Mouse (Mus musculus): ENCODE data around the gene Tars2. TPM values are rescaled to one million over a fixed set of nuclear protein-coding genes. Genes with fewer than 3 reads are reported as not detected.

The Tars2 gene
- polyA plus RNA-seq, 1 experiment: 34.3 TPM

- Histone ChIP-seq H3K36me3 (ENCODE audit: control insufficient read depth, insufficient read depth) (peaks cover 25% of the 10 kb centered on the region), H3K4me3 (no peak overlapping the region), H3K4me2 (ENCODE audit: low read depth) (no peak overlapping the region), H3ac (ENCODE audit: control insufficient read depth, insufficient read length) (no peak overlapping the region), H3K27me3 (ENCODE audit: control insufficient read depth, insufficient read depth, insufficient read length) (no peaks in the 10 kb centered on the region), H3K79me2 (ENCODE audit: control insufficient read depth, insufficient read depth) (no peaks in the 10 kb centered on the region)
- TF ChIP-seq E2F4 (IDR thresholded peaks at IDR 0.05; ENCODE audit: insufficient read depth) (no peak), MAX (IDR thresholded peaks at IDR 0.05; ENCODE audit: low read depth) (no peak), REST (IDR thresholded peaks at IDR 0.05; ENCODE audit: insufficient read depth, insufficient read length) (no peak), SRF (IDR thresholded peaks at IDR 0.05; ENCODE audit: control insufficient read depth, insufficient read length, low read depth) (no peak), TCF12 (IDR thresholded peaks at IDR 0.05; ENCODE audit: insufficient read depth, poor library complexity, severe bottlenecking) (no peak), MYOD1 (IDR thresholded peaks at IDR 0.05; ENCODE audit: control insufficient read depth in 1 of 3, insufficient read length in 2 of 3, low read depth in 2 of 3) (no peak), MYOG (IDR thresholded peaks at IDR 0.05; ENCODE audit: control insufficient read depth in 1 of 3, insufficient read depth in 1 of 3, insufficient read length in 2 of 3, low read depth in 2 of 3) (no peak), TCF3 (IDR thresholded peaks at IDR 0.05; ENCODE audit: insufficient read length, low read depth) (no peak), POLR2AphosphoS2 (IDR thresholded peaks at IDR 0.05; ENCODE audit: insufficient read length, low read depth) (no peak), CEBPB (IDR thresholded peaks at IDR 0.05; ENCODE audit: insufficient read depth, poor library complexity, severe bottlenecking) (no peak), POLR2A (IDR thresholded peaks at IDR 0.05; ENCODE audit: insufficient read length, low read depth) (no peak), USF1 (IDR thresholded peaks at IDR 0.05; ENCODE audit: low read depth) (no peak)
Measured at GRCm38 (mm10) chr3:95765534-95765933, 5.5 kb upstream of the Tars2 start.

- Histone ChIP-seq H3K27me3 (ENCODE audit: control insufficient read depth, insufficient read depth, insufficient read length) (no peaks in the 10 kb centered on the region), H3K4me3 (no peak overlapping the region), H3K79me2 (ENCODE audit: control insufficient read depth, insufficient read depth) (no peaks in the 10 kb centered on the region), H3ac (ENCODE audit: control insufficient read depth, insufficient read length) (no peak overlapping the region), H3K36me3 (ENCODE audit: control insufficient read depth, insufficient read depth) (peaks cover 21% of the 10 kb centered on the region), H3K4me2 (ENCODE audit: low read depth) (no peak overlapping the region)
- TF ChIP-seq POLR2A (IDR thresholded peaks at IDR 0.05; ENCODE audit: insufficient read length, low read depth) (no peak), CEBPB (IDR thresholded peaks at IDR 0.05; ENCODE audit: insufficient read depth, poor library complexity, severe bottlenecking) (no peak), SRF (IDR thresholded peaks at IDR 0.05; ENCODE audit: control insufficient read depth, insufficient read length, low read depth) (no peak), E2F4 (IDR thresholded peaks at IDR 0.05; ENCODE audit: insufficient read depth) (no peak), MYOG (IDR thresholded peaks at IDR 0.05; ENCODE audit: control insufficient read depth in 1 of 3, insufficient read depth in 1 of 3, insufficient read length in 2 of 3, low read depth in 2 of 3) (no peak), TCF12 (IDR thresholded peaks at IDR 0.05; ENCODE audit: insufficient read depth, poor library complexity, severe bottlenecking) (no peak), REST (IDR thresholded peaks at IDR 0.05; ENCODE audit: insufficient read depth, insufficient read length) (no peak), USF1 (IDR thresholded peaks at IDR 0.05; ENCODE audit: low read depth) (no peak), MAX (IDR thresholded peaks at IDR 0.05; ENCODE audit: low read depth) (no peak), POLR2AphosphoS2 (IDR thresholded peaks at IDR 0.05; ENCODE audit: insufficient read length, low read depth) (no peak), MYOD1 (IDR thresholded peaks at IDR 0.05; ENCODE audit: control insufficient read depth in 1 of 3, insufficient read length in 2 of 3, low read depth in 2 of 3) (no peak), TCF3 (IDR thresholded peaks at IDR 0.05; ENCODE audit: insufficient read length, low read depth) (no peak)
Measured at GRCm38 (mm10) chr3:95763811-95764210, 3.8 kb upstream of the Tars2 start.

- Histone ChIP-seq H3ac (ENCODE audit: control insufficient read depth, insufficient read length) (no peak overlapping the region), H3K27me3 (ENCODE audit: control insufficient read depth, insufficient read depth, insufficient read length) (no peaks in the 10 kb centered on the region), H3K4me2 (ENCODE audit: low read depth) (no peak overlapping the region), H3K36me3 (ENCODE audit: control insufficient read depth, insufficient read depth) (peaks cover 15% of the 10 kb centered on the region), H3K4me3 (no peak overlapping the region), H3K79me2 (ENCODE audit: control insufficient read depth, insufficient read depth) (no peaks in the 10 kb centered on the region)
- TF ChIP-seq E2F4 (IDR thresholded peaks at IDR 0.05; ENCODE audit: insufficient read depth) (no peak), SRF (IDR thresholded peaks at IDR 0.05; ENCODE audit: control insufficient read depth, insufficient read length, low read depth) (no peak), MAX (IDR thresholded peaks at IDR 0.05; ENCODE audit: low read depth) (no peak), POLR2AphosphoS2 (IDR thresholded peaks at IDR 0.05; ENCODE audit: insufficient read length, low read depth) (no peak), POLR2A (IDR thresholded peaks at IDR 0.05; ENCODE audit: insufficient read length, low read depth) (no peak), TCF3 (IDR thresholded peaks at IDR 0.05; ENCODE audit: insufficient read length, low read depth) (no peak), USF1 (IDR thresholded peaks at IDR 0.05; ENCODE audit: low read depth) (no peak), MYOG (IDR thresholded peaks at IDR 0.05; ENCODE audit: control insufficient read depth in 1 of 3, insufficient read depth in 1 of 3, insufficient read length in 2 of 3, low read depth in 2 of 3) (no peak)
Measured at GRCm38 (mm10) chr3:95762961-95763360, 3.0 kb upstream of the Tars2 start.

- TF ChIP-seq REST (IDR thresholded peaks at IDR 0.05; ENCODE audit: insufficient read depth, insufficient read length) (no peak), TCF12 (IDR thresholded peaks at IDR 0.05; ENCODE audit: insufficient read depth, poor library complexity, severe bottlenecking) (no peak), CEBPB (IDR thresholded peaks at IDR 0.05; ENCODE audit: insufficient read depth, poor library complexity, severe bottlenecking) (no peak), TCF3 (IDR thresholded peaks at IDR 0.05; ENCODE audit: insufficient read length, low read depth) (no peak), MYOD1 (IDR thresholded peaks at IDR 0.05; ENCODE audit: control insufficient read depth in 1 of 3, insufficient read length in 2 of 3, low read depth in 2 of 3) (no peak), E2F4 (IDR thresholded peaks at IDR 0.05; ENCODE audit: insufficient read depth) (no peak), POLR2AphosphoS2 (IDR thresholded peaks at IDR 0.05; ENCODE audit: insufficient read length, low read depth) (no peak), USF1 (IDR thresholded peaks at IDR 0.05; ENCODE audit: low read depth) (no peak), MAX (IDR thresholded peaks at IDR 0.05; ENCODE audit: low read depth) (no peak), POLR2A (IDR thresholded peaks at IDR 0.05; ENCODE audit: insufficient read length, low read depth) (no peak), SRF (IDR thresholded peaks at IDR 0.05; ENCODE audit: control insufficient read depth, insufficient read length, low read depth) (no peak), MYOG (IDR thresholded peaks at IDR 0.05; ENCODE audit: control insufficient read depth in 1 of 3, insufficient read depth in 1 of 3, insufficient read length in 2 of 3, low read depth in 2 of 3) (no peak)
- no peak overlapping the region for H3ac ChIP-seq (ENCODE audit: control insufficient read depth, insufficient read length)
- H3K79me2 ChIP-seq (ENCODE audit: control insufficient read depth, insufficient read depth): no peaks in the 10 kb centered on the region
- no peak overlapping the region for H3K4me2 ChIP-seq (ENCODE audit: low read depth)
- no peaks in the 10 kb centered on the region for H3K27me3 ChIP-seq (ENCODE audit: control insufficient read depth, insufficient read depth, insufficient read length)
- peaks cover 14% of the 10 kb centered on the region for H3K36me3 ChIP-seq (ENCODE audit: control insufficient read depth, insufficient read depth)
- no peak overlapping the region for H3K4me3 ChIP-seq
Measured at GRCm38 (mm10) chr3:95761771-95762170, 1.8 kb upstream of the Tars2 start.
